Mouse (Mus musculus): ENCODE data around the gene Fbh1. TPM values are rescaled to one million over a fixed set of nuclear protein-coding genes. Genes with fewer than 3 reads are reported as not detected.
"Not testable (repeated sequence)": the region's sequence is repeated elsewhere in the genome, so short reads cannot be mapped to it uniquely, and the experiment has no call there.

Gene Fbh1
- polyA plus RNA-seq, 1 experiment from 2014 or later = 113 TPM

- Histone ChIP-seq H3K4me2 (no peak overlapping the region), H3K4me3 (ENCODE audit: low read depth, low read length) (no peak overlapping the region), H3K9ac (no peak overlapping the region), H3K4me1 (ENCODE audit: insufficient read depth) (no peaks in the 10 kb centered on the region), H3K27me3 (ENCODE audit: insufficient read depth, low read length) (no peaks in the 10 kb centered on the region), H3K36me3 (ENCODE audit: insufficient read depth) (no peaks in the 10 kb centered on the region), H3K9me3 (ENCODE audit: low read depth, low read length) (no peaks in the 10 kb centered on the region), H3K27ac (ENCODE audit: low read depth) (no peak overlapping the region)
- WGBS = 77% methylated on average over 9 of the region's 9 CpGs
- DNase-seq (no peak), ATAC-seq (ENCODE audit: insufficient read depth) (no peak)
- no peak for TF ChIP-seq CTCF (IDR thresholded peaks at IDR 0.05; ENCODE audit: low read depth)
Measured at GRCm38 (mm10) chr2:11722564-11722963, 54.8 kb downstream of the Fbh1 start.

- Histone ChIP-seq H3K36me3 (ENCODE audit: insufficient read depth) (no peaks in the 10 kb centered on the region), H3K27me3 (ENCODE audit: insufficient read depth, low read length) (no peaks in the 10 kb centered on the region), H3K4me1 (ENCODE audit: insufficient read depth) (no peaks in the 10 kb centered on the region), H3K9ac (no peak overlapping the region), H3K27ac (ENCODE audit: low read depth) (no peak overlapping the region), H3K4me3 (ENCODE audit: low read depth, low read length) (no peak overlapping the region), H3K9me3 (ENCODE audit: low read depth, low read length) (no peaks in the 10 kb centered on the region), H3K4me2 (no peak overlapping the region)
- DNase-seq (no peak), ATAC-seq (ENCODE audit: insufficient read depth) (no peak)
- no peak for TF ChIP-seq CTCF (IDR thresholded peaks at IDR 0.05; ENCODE audit: low read depth)
- 78% methylated on average over 2 of the region's 2 CpGs for WGBS
Measured at GRCm38 (mm10) chr2:11718573-11718972, 58.8 kb downstream of the Fbh1 start.

- H3K4me2 ChIP-seq = no peak overlapping the region
- TF ChIP-seq CTCF (IDR thresholded peaks at IDR 0.05; ENCODE audit: low read depth) = no peak
- no peaks in the 10 kb centered on the region for H3K9me3 ChIP-seq (ENCODE audit: low read depth, low read length)
- no peak overlapping the region for H3K4me3 ChIP-seq (ENCODE audit: low read depth, low read length)
- H3K4me1 ChIP-seq (ENCODE audit: insufficient read depth) = no peaks in the 10 kb centered on the region
- no peaks in the 10 kb centered on the region for H3K36me3 ChIP-seq (ENCODE audit: insufficient read depth)
- H3K27ac ChIP-seq (ENCODE audit: low read depth) = no peak overlapping the region
- 77% methylated on average over 4 of the region's 4 CpGs for WGBS
- no peaks in the 10 kb centered on the region for H3K27me3 ChIP-seq (ENCODE audit: insufficient read depth, low read length)
- ATAC-seq (ENCODE audit: insufficient read depth) (no peak), DNase-seq (no peak)
- H3K9ac ChIP-seq = no peak overlapping the region
Measured at GRCm38 (mm10) chr2:11714535-11714934, 62.8 kb downstream of the Fbh1 start.

- WGBS = 41% methylated on average over 3 of the region's 3 CpGs
- ATAC-seq (ENCODE audit: insufficient read depth) = no peak
- no peaks in the 10 kb centered on the region for H3K9me3 ChIP-seq (ENCODE audit: low read depth, low read length)
- no peaks in the 10 kb centered on the region for H3K4me1 ChIP-seq (ENCODE audit: insufficient read depth)
- no peak overlapping the region for H3K4me3 ChIP-seq (ENCODE audit: low read depth, low read length)
- H3K9ac ChIP-seq = no peak overlapping the region
- no peak overlapping the region for H3K27ac ChIP-seq (ENCODE audit: low read depth)
- peak; percentile 56 for DNase-seq
- no peaks in the 10 kb centered on the region for H3K36me3 ChIP-seq (ENCODE audit: insufficient read depth)
- TF ChIP-seq CTCF (IDR thresholded peaks at IDR 0.05; ENCODE audit: low read depth) = no peak
- H3K27me3 ChIP-seq (ENCODE audit: insufficient read depth, low read length) = no peaks in the 10 kb centered on the region
- no peak overlapping the region for H3K4me2 ChIP-seq
Measured at GRCm38 (mm10) chr2:11713021-11713420, 64.4 kb downstream of the Fbh1 start.

GRCm38 (mm10) chr2:11712483-11712990 lies 64.8 kb downstream of the Fbh1 start:
- no peaks in the 10 kb centered on the region for H3K4me1 ChIP-seq (ENCODE audit: insufficient read depth)
- H3K4me2 ChIP-seq = no peak overlapping the region
- H3K9ac ChIP-seq = no peak overlapping the region
- 68% methylated on average over 6 of the region's 6 CpGs for WGBS
- DNase-seq (no peak), ATAC-seq (ENCODE audit: insufficient read depth) (0 out of 2 replicates have a peak, but pooled peaks have one; percentile 11)
- TF ChIP-seq CTCF (IDR thresholded peaks at IDR 0.05; ENCODE audit: low read depth) = no peak
- no peaks in the 10 kb centered on the region for H3K27me3 ChIP-seq (ENCODE audit: insufficient read depth, low read length)
- H3K9me3 ChIP-seq (ENCODE audit: low read depth, low read length) = no peaks in the 10 kb centered on the region
- no peak overlapping the region for H3K27ac ChIP-seq (ENCODE audit: low read depth)
- no peaks in the 10 kb centered on the region for H3K36me3 ChIP-seq (ENCODE audit: insufficient read depth)
- no peak overlapping the region for H3K4me3 ChIP-seq (ENCODE audit: low read depth, low read length)

GRCm38 (mm10) chr2:11710101-11710500 lies 67.3 kb downstream of the Fbh1 start:
- 44% methylated on average over 4 of the region's 4 CpGs for WGBS
- ATAC-seq (ENCODE audit: insufficient read depth); H3K27ac ChIP-seq (ENCODE audit: low read depth); H3K9ac ChIP-seq; H3K4me2 ChIP-seq; H3K4me1 ChIP-seq (ENCODE audit: insufficient read depth); H3K9me3 ChIP-seq (ENCODE audit: low read depth, low read length); H3K4me3 ChIP-seq (ENCODE audit: low read depth, low read length); H3K36me3 ChIP-seq (ENCODE audit: insufficient read depth); H3K27me3 ChIP-seq (ENCODE audit: insufficient read depth, low read length): not testable (repeated sequence)
- DNase-seq = peak; percentile 77
- TF ChIP-seq CTCF (IDR thresholded peaks at IDR 0.05; ENCODE audit: low read depth) = peak; percentile 42

- H3K4me2 ChIP-seq = no peak overlapping the region
- H3K9ac ChIP-seq = no peak overlapping the region
- no peaks in the 10 kb centered on the region for H3K9me3 ChIP-seq (ENCODE audit: low read depth, low read length)
- no peak for ATAC-seq (ENCODE audit: insufficient read depth)
- H3K27ac ChIP-seq (ENCODE audit: low read depth) = no peak overlapping the region
- no peak for DNase-seq
- H3K4me1 ChIP-seq (ENCODE audit: insufficient read depth) = no peaks in the 10 kb centered on the region
- 85% methylated on average over 5 of the region's 5 CpGs for WGBS
- no peak for TF ChIP-seq CTCF (IDR thresholded peaks at IDR 0.05; ENCODE audit: low read depth)
- no peaks in the 10 kb centered on the region for H3K36me3 ChIP-seq (ENCODE audit: insufficient read depth)
- 0 out of 2 replicates have a peak, but pooled peaks cover 3% of the 10 kb centered on the region for H3K27me3 ChIP-seq (ENCODE audit: insufficient read depth, low read length)
- no peak overlapping the region for H3K4me3 ChIP-seq (ENCODE audit: low read depth, low read length)
Measured at GRCm38 (mm10) chr2:11708538-11708937, 68.8 kb downstream of the Fbh1 start.

GRCm38 (mm10) chr2:11706746-11707065 lies 70.7 kb downstream of the Fbh1 start:
- H3K4me2 ChIP-seq = peak overlapping the region; percentile 95
- H3K36me3 ChIP-seq (ENCODE audit: insufficient read depth) = no peaks in the 10 kb centered on the region
- H3K9ac ChIP-seq = no peak overlapping the region
- H3K4me3 ChIP-seq (ENCODE audit: low read depth, low read length) = no peak overlapping the region; the same call in 1 of the 2 replicates
- 31% methylated on average over 6 of the region's 6 CpGs for WGBS
- no peak for ATAC-seq (ENCODE audit: insufficient read depth)
- DNase-seq = peak; percentile 30
- 0 out of 2 replicates have a peak, but pooled peaks cover 3% of the 10 kb centered on the region for H3K27me3 ChIP-seq (ENCODE audit: insufficient read depth, low read length)
- no peak for TF ChIP-seq CTCF (IDR thresholded peaks at IDR 0.05; ENCODE audit: low read depth)
- no peak overlapping the region for H3K27ac ChIP-seq (ENCODE audit: low read depth)
- H3K4me1 ChIP-seq (ENCODE audit: insufficient read depth) = no peaks in the 10 kb centered on the region
- no peaks in the 10 kb centered on the region for H3K9me3 ChIP-seq (ENCODE audit: low read depth, low read length)

Measured in lung, embryonic 14.5 days (tissue).